Mouse (Mus musculus) limb, embryonic 15.5 days (tissue): ENCODE results near the gene Reep6. TPM values are rescaled to one million over a fixed set of nuclear protein-coding genes. Genes with fewer than 3 reads are reported as not detected.
A peak's percentile ranks its signal among the peaks of the same experiment; 100 is the strongest.

ENCODE experiments used
- ATAC-seq: fragments of 200-750 bp; cut with Nextera tagmentation; 2 replicates; pipeline ENCODE4 v1.8.0; 2017; ENCODE audit warnings: low read depth, moderate TSS enrichment; ENCODE audit not compliant: insufficient number of reproducible peaks, low FRiP score, low TSS enrichment
- H3K27ac ChIP-seq: fragments of 300-500 bp; sonication (generic); 2 replicates; pipeline ENCODE4 v1.5.1; 2015; ENCODE audit warnings: moderate library complexity, mild to moderate bottlenecking, inconsistent platforms
- H3K27me3 ChIP-seq: fragments of 300-500 bp; sonication (generic); 2 replicates; pipeline ENCODE4 v1.6.1; 2015; ENCODE audit warnings: inconsistent platforms
- H3K36me3 ChIP-seq: fragments of 300-500 bp; sonication (generic); 2 replicates; pipeline ENCODE4 v1.6.1; 2015; ENCODE audit warnings: inconsistent platforms
- H3K4me1 ChIP-seq: fragments of 300-500 bp; sonication (generic); 2 replicates; pipeline ENCODE4 v1.6.1; 2015; ENCODE audit warnings: inconsistent platforms
- H3K4me2 ChIP-seq: fragments of 300-500 bp; sonication (generic); 2 replicates; pipeline ENCODE4 v1.6.1; 2015; ENCODE audit warnings: mild to moderate bottlenecking, inconsistent platforms
- H3K4me3 ChIP-seq: fragments of 300-500 bp; sonication (generic); 2 replicates; pipeline ENCODE4 v1.5.1; 2015; ENCODE audit warnings: mild to moderate bottlenecking, inconsistent platforms
- H3K9ac ChIP-seq: fragments of 300-500 bp; sonication (generic); 2 replicates; pipeline ENCODE4 v1.6.1; 2015; ENCODE audit warnings: inconsistent platforms
- H3K9me3 ChIP-seq: fragments of 300-500 bp; sonication (generic); 2 replicates; pipeline ENCODE4 v1.6.1; 2016; ENCODE audit warnings: inconsistent platforms
- WGBS: fragments of 180-500 bp; shearing (Covaris S2); methylation state at CpG from one replicate; pipeline ENCODE4 v1.1.7; 2015; 5-methylcytosine and 5-hydroxymethylcytosine counted together
- polyA plus RNA-seq: library from polyadenylated mRNA; unstranded; fragments of >200 nt; fragmentation: Nextera tagmentation; extraction: Ambion mirVana; gene quantifications from 2 replicates; pipeline ENCODE4 v1.2.1, GENCODE M21; 2015

Reep6 gene
- polyA plus RNA-seq, 1 experiment from 2014 or later, result 13.8 TPM

DNA sequence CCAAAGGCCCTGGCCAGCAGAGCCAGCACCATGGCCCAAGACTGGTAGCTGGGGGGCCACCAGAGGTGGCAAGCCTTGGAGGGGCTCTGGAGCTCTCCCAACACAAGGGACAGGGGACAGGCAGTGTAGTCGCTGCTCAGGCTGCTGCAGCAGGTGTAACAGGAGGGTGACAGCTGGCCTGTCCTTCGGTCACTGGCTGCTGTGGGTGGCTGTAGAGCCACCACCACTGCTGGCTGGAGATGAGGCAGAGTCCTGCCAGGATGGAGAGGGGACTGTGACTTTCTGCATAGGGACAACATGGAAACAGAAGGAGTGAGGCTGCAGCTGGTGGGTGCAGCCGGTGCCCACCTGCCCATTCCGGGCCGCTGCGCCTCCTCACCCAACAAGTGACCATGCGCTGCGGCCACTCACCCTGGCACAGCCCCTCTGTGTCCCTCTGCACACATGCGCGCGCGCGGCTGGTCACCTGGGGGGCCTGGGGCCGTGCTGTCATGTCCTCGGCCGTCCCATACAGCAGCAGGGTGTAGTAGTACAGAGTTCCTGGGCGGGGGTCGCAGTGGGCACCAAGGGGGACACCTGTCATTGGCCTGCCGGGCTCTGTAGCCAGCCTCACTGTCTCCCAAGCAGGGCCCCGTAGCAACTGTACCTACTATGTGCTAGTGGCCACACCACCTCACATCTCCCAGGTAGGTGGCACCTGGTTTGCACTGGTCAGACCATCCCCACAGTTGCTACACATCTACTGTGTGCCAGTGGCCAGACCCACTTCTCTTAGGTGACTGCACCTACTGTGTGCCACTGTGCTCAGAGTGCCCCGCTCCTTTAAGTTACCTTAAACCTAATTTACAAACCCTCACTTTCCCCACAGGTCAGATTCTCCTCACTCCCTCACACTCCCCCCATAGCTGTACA is 7.8 kb upstream of the Reep6 start:
- peaks cover 41% of the 10 kb centered on the region for H3K4me1 ChIP-seq
- H3K4me2 ChIP-seq, result peak overlapping the region; percentile 97
- no peak overlapping the region for H3K9ac ChIP-seq
- H3K36me3 ChIP-seq, result peaks cover 21% of the 10 kb centered on the region
- peak overlapping the region; percentile 55; the same call in 1 of the 2 replicates for H3K4me3 ChIP-seq
- H3K27ac ChIP-seq, result peak overlapping the region; percentile 11; the same call in 1 of the 2 replicates
- 90% methylated on average over 21 of the region's 21 CpGs for WGBS
- no peak for ATAC-seq
- H3K9me3 ChIP-seq, result no peaks in the 10 kb centered on the region
- H3K27me3 ChIP-seq, result peaks cover 13% of the 10 kb centered on the region

DNA sequence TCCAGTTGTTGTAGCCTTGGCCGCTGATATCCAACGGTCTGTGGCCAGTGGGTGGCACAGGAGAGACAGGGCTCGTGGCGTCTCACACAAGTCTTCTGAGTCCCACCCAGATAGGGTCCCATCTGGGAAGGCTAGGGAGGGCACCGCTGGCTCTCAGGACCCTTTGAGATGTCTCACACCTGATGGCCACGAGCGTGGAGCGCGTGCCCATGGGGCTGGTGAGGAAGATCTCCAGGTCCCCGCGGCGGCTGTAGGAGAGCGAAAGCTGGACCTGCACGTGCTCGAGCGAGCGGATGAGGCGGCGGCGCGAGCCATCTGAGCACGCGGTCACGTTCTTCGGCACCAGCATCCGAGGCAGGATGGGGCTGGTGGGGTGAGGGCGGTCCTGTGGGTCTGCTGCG is 6.9 kb upstream of the Reep6 start:
- ATAC-seq, result no peak
- H3K4me3 ChIP-seq, result peak overlapping the region; percentile 55
- peaks cover 41% of the 10 kb centered on the region for H3K4me1 ChIP-seq
- peaks cover 16% of the 10 kb centered on the region for H3K36me3 ChIP-seq
- no peaks in the 10 kb centered on the region for H3K9me3 ChIP-seq
- peaks cover 4% of the 10 kb centered on the region for H3K27me3 ChIP-seq
- peak overlapping the region; percentile 46 for H3K9ac ChIP-seq
- H3K27ac ChIP-seq, result peak overlapping the region; percentile 14; the same call in 1 of the 2 replicates
- peak overlapping the region; percentile 97 for H3K4me2 ChIP-seq
- WGBS, result 2% methylated on average over 28 of the region's 28 CpGs

DNA sequence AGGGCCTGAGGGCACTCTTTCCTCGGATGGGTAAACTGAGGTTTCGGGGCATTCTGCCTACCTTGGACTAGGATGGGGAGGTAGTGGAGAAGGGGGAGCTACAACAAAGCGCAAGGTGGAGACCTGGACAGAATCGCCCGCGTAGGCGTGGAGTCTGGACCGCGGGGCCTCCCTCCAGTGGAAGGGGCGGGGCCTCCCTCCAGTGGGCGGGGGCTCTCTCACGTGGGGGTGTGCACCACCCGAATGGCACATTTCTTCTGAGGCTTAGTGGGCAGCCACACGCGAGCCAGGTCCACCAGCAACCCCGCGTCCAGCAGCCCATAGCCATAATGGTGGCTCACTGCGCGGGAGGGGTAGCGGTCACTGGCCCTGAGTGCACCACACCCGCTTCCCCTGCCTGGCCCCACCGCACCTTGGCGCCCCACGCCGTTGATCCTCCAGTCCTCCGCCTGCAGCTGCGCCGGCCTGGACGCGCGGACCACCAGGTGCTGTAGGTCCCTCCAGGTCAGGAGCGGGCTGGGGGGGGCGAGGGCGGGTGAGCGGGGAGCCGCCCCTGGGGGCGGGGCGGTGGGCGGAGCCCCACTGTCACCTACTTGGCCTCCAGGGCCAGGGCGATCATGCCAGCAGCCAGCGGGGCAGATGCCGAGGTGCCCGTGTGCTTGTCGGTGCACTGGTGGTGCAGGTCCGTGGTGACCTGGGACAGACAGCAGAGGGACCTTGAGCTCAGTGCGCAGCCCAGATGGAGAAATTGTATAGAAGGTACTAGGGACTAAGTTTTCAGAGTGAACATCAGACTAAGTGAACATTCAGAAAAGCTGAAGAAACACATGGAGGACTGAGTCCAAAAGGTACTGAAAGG is 6.3 kb upstream of the Reep6 start:
- Histone ChIP-seq H3K27ac (no peak overlapping the region; the same call in 1 of the 2 replicates), H3K9me3 (no peaks in the 10 kb centered on the region), H3K4me2 (peak overlapping the region; percentile 97), H3K4me3 (peak overlapping the region; percentile 55), H3K4me1 (peaks cover 41% of the 10 kb centered on the region), H3K9ac (peak overlapping the region; percentile 46), H3K36me3 (peaks cover 9% of the 10 kb centered on the region), H3K27me3 (0 out of 2 replicates have a peak, but pooled peaks cover 3% of the 10 kb centered on the region)
- ATAC-seq, result peak; percentile 16; the same call in 1 of the 2 replicates
- under 1% methylated on average over 41 of the region's 46 CpGs for WGBS

DNA sequence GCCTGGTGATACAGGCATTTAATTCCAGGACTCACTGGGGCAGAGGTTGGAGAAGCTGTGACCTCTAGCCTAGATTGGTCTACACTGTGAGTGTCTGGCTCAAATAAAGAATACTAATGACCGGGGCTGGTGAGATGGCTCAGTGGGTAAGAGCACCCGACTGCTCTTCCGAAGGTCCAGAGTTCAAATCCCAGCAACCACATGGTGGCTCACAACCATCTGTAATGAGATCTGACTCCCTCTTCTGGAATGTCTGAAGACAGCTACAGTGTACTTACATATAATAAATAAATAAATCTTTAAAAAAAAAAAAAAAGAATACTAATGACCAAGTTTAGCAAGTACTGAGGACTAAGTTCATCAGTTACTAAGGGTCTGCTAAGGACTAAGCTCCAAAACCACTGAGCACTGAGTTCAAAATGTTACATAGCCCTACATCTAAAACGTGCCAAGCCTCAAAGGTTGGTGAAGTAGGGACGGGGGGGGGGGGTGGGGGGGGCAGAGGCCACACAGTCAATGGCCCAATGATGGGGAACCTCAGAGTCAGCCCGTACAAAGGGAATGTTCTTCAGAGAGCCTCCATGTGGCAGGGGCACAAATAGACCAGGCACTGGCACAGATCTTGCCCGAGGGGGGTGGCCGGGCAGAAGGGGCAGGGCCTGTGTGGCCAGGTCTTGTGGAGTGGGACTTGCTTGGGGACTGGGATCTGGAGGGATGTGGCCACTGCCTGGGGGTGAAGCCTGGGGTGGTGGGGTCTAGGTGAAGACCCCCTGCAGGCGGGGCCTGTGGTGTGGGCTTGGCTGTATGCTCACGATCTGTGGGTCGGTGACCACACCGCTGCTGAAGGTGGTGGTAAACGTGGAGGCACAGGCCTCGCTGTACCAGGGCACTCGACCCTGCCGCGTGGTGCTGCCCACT is 5.4 kb upstream of the Reep6 start:
- ATAC-seq, result no peak
- H3K4me1 ChIP-seq, result peaks cover 36% of the 10 kb centered on the region
- H3K4me2 ChIP-seq, result peak overlapping the region; percentile 97
- 82% methylated on average over 17 of the region's 17 CpGs for WGBS
- H3K27me3 ChIP-seq, result 0 out of 2 replicates have a peak, but pooled peaks cover 3% of the 10 kb centered on the region
- peaks cover under 1% of the 10 kb centered on the region; the same call in 1 of the 2 replicates for H3K36me3 ChIP-seq
- H3K9me3 ChIP-seq, result no peaks in the 10 kb centered on the region
- H3K27ac ChIP-seq, result no peak overlapping the region
- no peak overlapping the region for H3K9ac ChIP-seq
- peak overlapping the region; percentile 55 for H3K4me3 ChIP-seq

DNA sequence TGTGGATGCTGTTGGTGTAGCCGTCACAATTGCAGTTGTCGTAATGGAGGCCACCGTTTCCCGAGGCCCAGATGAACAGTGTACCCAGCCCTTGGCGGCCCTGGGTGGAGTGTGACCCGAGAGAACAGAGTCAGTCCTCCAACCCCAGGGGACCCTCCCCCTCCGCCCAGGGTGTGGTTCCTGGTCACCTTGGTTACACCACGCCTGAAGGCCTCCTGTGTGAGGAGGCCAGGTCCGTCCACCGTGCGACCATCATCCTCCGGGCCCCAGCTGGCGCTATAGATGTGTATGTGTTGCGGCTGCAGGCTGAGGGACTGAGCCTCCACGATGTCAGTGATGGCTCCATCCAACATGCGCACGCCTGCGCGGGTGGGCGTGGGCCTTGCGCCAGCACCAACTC is 4.7 kb upstream of the Reep6 start:
- Histone ChIP-seq H3K9me3 (no peaks in the 10 kb centered on the region), H3K4me3 (no peak overlapping the region), H3K4me1 (peaks cover 38% of the 10 kb centered on the region), H3K27ac (no peak overlapping the region), H3K4me2 (no peak overlapping the region), H3K36me3 (no peaks in the 10 kb centered on the region), H3K27me3 (0 out of 2 replicates have a peak, but pooled peaks cover 3% of the 10 kb centered on the region), H3K9ac (no peak overlapping the region)
- no peak for ATAC-seq
- 85% methylated on average over 21 of the region's 21 CpGs for WGBS

DNA sequence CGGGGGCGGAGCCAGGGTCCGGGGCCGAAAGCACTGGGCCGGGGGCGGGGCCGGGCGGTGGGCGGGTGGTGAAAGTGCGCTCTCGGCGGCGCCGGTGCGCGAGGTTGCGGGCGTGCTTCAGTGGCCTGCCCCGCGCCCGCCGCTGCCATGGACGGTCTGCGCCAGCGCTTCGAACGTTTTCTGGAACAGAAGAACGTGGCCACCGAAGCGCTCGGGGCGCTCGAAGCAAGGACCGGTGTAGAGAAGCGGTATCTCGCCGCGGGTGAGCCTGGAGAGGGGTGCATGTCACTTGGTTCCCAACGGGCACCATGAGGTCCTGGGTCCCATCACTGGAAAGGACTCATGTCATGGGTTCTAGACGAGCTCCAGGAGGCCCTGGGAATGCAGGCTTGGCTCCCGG is 331 bp downstream of the Reep6 start:
- peaks cover 26% of the 10 kb centered on the region for H3K27me3 ChIP-seq
- peak overlapping the region; percentile 93 for H3K4me2 ChIP-seq
- H3K4me1 ChIP-seq, result peaks cover 26% of the 10 kb centered on the region
- peak overlapping the region; percentile 49 for H3K4me3 ChIP-seq
- H3K9ac ChIP-seq, result peak overlapping the region; percentile 33; the same call in 1 of the 2 replicates
- no peaks in the 10 kb centered on the region for H3K9me3 ChIP-seq
- no peak overlapping the region for H3K27ac ChIP-seq
- no peaks in the 10 kb centered on the region for H3K36me3 ChIP-seq
- no peak; the same call in 1 of the 2 replicates for ATAC-seq
- under 1% methylated on average over 31 of the region's 41 CpGs for WGBS

DNA sequence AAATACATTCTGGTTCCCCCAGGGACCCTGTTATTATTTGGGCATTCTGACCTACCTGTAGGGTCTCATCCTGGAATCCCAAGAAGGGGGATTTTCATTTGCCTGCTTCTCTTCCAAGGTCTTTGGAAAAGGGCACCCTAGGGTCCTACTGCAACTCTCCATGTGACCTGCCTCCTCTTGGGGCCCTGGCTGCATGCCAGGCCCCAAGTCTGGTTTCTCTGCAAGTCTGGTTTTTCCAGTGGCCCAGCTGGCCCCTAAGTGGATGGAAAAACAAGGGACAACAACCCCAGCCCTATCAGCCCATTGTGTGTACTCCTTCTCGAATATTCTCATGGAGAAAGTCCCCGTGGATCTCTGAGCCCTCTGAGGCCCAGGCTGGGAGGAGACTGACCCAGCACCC is 1.1 kb downstream of the Reep6 start:
- no peak for ATAC-seq
- Histone ChIP-seq H3K36me3 (no peaks in the 10 kb centered on the region), H3K4me2 (peak overlapping the region; percentile 93), H3K4me1 (peaks cover 26% of the 10 kb centered on the region), H3K9ac (no peak overlapping the region), H3K27me3 (peaks cover 26% of the 10 kb centered on the region), H3K9me3 (no peaks in the 10 kb centered on the region), H3K27ac (no peak overlapping the region), H3K4me3 (peak overlapping the region; percentile 49; the same call in 1 of the 2 replicates)
- 71% methylated on average over 2 of the region's 2 CpGs for WGBS

DNA sequence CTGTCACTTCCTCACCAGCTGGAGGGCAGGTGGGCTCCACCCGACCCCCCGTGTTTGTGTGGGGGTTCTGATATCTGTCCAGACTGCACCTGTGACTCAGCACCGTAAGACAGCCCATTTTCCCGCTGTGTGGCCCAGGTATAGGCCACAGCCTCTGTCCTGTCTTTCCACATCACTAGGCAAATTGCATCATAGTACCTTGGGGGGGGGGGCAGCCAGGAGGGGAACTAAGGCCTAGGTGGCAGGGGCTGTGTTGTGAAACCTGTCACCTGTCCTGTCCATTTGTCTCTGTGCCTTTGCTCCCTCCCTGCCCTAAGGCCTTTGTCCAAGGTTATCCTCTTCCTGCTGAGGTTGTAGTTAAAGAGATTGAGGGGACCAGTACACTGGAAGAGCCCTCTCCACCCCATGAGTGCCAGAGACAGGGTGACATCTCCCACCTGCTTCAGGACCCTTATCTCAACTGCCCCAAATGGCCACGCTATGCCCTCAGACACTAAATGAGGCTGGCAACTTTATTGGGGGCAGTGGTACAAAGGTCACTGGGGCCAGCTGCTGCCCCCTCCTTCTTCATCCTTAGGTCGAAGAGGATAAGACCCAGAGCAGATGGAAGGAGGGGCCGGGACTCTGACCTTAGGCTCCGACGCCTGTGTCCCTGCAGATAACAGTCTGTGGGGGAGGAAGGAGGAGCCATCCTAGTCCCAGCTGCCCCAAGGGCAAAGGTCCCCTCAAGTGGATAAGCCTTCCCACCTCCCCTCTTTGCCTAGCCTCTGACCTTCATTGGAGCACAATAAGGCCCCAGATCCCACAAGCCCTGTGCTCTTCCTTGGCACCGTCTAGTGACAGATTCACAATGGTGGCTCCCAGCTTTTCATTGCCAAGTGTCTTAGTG is 2.1 kb downstream of the Reep6 start:
- 55% methylated on average over 10 of the region's 10 CpGs for WGBS
- Histone ChIP-seq H3K9ac (no peak overlapping the region), H3K27me3 (peaks cover 26% of the 10 kb centered on the region)

DNA sequence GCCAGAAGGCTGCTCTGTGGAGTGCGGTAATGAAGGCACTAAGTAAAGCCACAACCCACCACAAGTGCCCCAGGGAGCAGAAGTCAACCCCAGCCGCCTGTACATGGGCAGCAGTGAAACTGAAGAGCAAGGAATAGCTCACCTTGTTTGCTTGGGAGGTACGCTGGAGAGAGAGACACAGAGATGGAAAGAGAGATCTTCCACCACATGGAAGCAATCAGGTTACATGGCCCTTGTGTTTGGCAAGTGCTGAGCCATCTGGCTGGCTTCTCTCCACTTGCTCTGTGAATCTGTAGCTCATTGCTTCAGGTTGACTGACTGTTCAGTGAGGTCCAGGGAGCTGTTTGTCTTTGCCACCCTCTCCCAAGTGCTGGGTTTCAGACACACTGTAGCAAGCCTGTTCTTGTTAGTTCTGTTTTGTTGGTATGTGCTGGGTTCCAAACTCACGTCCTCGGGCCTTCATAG is 2.8 kb downstream of the Reep6 start:
- Histone ChIP-seq H3K27me3 (peaks cover 26% of the 10 kb centered on the region), H3K9me3 (no peaks in the 10 kb centered on the region), H3K27ac (no peak overlapping the region), H3K9ac (no peak overlapping the region), H3K4me3 (no peak overlapping the region), H3K4me1 (peaks cover 29% of the 10 kb centered on the region), H3K4me2 (no peak overlapping the region), H3K36me3 (no peaks in the 10 kb centered on the region)
- ATAC-seq, result no peak
- 66% methylated on average over 5 of the region's 5 CpGs for WGBS

More for the DNA sequence above, 2.1 kb downstream of the Reep6 start:
- H3K9me3 ChIP-seq, result no peaks in the 10 kb centered on the region
- no peak overlapping the region for H3K27ac ChIP-seq
- H3K4me1 ChIP-seq, result peaks cover 29% of the 10 kb centered on the region
- H3K36me3 ChIP-seq, result no peaks in the 10 kb centered on the region
- no peak for ATAC-seq
- no peak overlapping the region for H3K4me3 ChIP-seq
- no peak overlapping the region for H3K4me2 ChIP-seq

DNA sequence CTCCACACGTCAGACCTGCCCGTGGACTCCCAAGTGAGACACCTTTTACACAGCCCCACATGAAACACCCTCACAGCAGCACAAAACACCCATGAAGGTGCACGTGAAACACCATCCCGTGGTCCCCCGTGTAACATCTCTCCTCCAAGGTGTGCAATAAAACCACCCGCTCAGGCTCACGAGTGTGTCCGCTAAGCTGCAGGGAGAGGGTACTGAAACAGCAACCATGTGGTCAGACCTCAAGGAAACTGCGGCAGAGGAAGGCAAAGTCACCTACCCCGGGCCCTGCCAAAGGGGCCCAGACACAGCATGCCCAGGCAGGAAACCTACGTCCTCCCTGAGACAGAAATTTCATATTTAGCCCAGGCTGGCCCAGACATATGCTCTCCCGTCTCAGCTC is 6.5 kb downstream of the Reep6 start:
- Histone ChIP-seq H3K4me2 (no peak overlapping the region), H3K4me3 (no peak overlapping the region), H3K36me3 (no peaks in the 10 kb centered on the region), H3K27ac (no peak overlapping the region), H3K9ac (no peak overlapping the region), H3K9me3 (no peaks in the 10 kb centered on the region), H3K4me1 (peaks cover 24% of the 10 kb centered on the region), H3K27me3 (peaks cover 34% of the 10 kb centered on the region)
- no peak for ATAC-seq
- WGBS, result 70% methylated on average over 12 of the region's 12 CpGs
